Mouse (Mus musculus) brain, adult 2 months (tissue): ENCODE data around the gene Retreg1.

Experiments used
- DNase-seq: peaks from one replicate; pipeline ENCODE4 v3.0.0; 2011; ENCODE audit warnings: low read depth, low spot score

The Retreg1 gene

DNA sequence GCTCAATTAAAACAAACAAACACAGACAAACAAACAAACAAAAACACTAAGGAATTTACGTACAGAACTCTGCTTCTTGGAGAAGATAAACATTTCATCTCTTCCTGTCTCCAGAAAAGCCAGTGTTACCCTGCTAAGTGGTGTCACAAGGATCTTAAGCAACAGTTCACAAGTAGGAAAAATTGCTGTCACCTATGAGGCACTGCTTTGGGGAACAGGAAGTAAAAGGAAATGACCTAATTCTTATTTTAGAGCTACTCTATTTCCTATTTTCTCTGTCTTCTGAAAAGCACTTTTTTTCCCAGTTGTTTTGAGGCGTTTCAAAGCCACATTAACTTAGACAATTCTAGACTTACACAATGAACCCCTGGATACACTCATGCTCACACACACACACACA, 12.6 kb upstream of the Retreg1 start:
- DNase-seq: no peak

DNA sequence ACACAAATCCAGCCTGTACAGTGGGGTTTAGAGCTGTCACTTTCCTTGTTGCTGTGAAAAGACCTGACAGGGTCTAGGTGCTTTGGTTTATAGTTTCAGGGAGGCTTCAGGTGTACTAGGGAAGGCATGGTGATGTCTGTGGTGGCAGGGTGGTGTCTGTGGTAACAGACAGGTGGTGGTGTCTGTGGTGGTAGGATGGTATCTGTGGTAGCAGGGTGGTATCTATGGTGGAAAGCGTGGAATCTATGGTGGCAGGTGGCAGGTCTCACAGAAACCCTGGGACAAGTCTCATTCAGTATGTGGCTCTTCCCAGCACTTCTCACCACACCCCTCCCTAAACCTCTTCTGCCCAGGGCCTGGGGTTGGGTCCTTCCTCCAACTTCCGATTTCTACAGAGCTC, 8.7 kb upstream of the Retreg1 start:
- no peak for DNase-seq

DNA sequence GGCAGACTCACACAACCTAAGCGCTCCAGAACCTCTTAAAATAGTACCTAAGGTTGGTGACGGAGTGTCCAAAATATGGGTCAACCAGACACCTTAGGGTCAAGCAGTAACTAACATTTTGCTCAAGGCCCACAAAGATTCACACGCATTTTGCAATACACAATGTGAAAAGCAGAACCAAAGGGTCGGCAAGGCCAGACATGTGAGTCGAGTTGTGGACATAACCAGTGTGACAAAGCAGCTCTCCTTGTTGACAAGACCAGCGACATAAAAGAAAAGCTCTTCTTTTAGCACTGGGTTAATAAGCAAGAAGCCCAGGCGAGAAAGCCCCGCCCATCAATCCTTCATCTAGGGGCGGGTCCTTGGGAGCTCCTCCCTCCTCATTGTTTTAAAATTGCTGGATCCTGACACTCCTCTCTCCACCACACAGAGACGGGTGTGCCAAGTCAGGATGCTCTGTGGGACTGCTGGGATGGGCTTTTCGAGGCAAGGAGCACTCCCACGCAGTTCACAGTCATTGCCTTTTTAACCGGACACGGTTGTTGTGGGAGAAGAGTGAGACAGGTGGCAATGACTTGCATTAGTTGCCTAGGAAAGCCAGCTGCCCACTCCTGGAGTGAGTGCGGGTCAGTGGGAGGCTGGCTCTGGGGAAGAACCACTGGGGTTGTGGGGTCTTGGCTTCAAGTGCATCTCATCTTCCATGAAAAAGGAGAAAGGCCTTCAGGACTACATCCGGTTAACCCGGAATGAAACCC, 7.9 kb upstream of the Retreg1 start:
- no peak for DNase-seq

DNA sequence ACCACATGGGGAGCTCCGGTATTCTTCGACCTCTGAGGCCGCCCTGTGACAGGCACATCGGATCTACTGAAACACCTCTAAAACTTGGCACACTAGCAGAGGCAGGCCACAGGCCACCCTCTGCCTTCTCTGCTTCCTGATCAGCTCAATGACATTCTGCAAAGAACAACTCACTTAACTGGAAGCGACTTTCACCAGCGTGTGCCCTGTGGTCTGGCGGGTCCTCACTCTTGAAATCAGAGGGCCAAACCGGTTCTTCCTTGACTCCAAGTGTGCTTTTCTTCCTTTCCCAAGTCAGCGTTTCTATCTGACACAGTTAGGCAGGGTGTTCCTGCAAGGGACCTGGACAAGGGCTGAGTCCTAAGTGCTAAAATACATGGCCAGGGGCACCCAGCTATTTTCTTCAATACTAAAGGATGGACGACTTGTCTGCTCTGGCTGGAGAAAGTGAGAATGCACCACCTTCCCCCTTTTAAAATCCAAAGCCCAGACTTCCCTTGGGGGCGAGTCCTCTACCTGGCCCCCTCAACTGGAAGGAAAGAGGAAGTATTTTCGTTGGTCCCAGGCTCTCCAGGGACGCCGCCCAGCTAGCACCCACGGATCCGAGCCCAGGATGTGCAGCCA, 406 bp upstream of the Retreg1 start:
- no peak for DNase-seq

DNA sequence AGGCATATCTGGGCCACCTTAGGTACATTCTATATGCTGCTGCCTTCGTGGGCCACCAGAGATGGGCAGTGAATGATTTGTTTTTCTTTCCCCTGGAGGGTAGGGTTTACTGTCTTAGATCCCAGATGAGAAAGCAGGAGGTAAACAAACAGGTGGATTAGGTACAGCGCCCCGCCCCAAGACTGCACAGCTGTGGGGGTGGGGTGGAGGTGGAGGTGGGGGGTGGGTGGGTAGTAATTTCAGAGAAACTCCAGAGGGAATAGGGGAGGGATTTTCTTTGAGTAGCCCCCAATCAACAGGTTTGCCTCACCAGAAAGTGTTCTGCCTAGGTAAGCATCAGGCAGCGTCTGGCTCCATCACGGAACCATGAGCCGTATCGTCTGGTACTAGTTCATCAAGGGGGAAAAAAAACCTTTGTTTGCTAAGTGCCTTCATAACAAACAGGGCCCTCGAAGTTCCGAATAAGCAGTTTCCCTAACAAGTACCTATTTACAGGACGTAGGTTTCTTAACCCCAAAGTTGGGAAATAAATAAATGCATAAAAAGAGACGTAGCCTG, 1.1 kb downstream of the Retreg1 start:
- no peak for DNase-seq

DNA sequence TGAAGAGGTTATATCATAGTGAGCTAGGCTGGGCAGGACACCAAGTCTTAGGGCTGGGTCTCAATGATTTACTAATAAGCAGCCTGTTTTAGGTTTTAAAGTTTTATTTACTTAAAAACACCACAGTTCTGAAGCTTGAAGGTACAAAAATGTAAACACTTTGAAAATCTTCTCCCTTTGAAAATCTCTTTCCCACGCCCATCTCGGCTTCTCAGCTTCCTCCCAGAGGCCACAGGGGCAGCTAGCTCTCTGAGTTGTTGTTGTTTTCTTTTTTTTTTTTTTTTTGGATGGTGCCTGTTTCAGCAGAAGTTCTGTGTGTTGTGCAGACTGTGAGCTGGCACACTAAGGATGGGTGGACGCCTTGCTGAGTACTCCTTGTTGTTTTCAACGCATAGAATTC, 1.8 kb downstream of the Retreg1 start:
- DNase-seq: no peak

DNA sequence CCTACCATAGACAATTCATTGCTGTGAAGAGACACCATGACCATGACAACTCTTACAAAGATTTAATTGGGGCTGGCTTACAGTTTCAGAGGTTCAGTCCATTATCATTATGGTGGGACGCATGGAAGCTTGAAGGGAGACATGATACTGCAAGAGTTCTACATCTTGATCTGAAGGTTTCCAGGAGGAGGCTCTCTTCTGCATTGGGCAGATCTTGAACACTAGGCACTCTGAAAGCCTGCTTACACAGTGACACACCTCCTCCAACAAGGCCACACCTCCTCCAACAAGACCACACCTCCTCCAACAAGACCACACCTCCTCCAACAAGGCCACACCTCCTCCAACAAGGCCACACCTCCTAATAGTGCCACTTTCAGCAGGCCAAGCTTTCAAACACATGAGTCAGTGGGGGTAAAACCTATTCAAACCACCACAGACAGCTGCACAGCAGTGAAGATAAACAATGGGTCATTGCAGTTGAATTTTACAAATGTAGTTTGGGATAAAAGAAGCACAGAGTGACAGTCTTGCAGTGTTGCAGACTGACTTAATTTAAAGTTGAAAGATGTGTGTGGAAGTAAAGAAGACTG, 4.7 kb downstream of the Retreg1 start:
- no peak for DNase-seq

DNA sequence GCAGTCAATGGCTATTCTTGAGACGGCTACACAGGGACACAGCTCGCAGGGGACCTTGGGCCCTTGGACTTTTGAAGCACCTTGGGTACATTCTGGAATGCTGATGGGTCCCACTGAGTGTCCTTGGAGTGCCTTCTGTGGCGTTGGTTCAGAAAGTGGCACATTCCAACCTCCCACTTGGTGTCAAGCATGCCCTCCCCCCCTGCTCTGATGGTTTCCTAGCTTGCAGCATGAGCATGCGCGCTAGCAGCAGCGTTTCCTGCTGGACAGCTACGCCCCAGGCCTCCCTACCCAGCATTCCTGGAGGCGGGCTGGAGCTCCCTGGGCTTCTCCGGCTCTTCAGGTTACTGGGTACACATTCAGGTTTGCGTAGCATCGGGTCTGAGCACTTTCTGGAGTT, 7.6 kb downstream of the Retreg1 start:
- no peak for DNase-seq

DNA sequence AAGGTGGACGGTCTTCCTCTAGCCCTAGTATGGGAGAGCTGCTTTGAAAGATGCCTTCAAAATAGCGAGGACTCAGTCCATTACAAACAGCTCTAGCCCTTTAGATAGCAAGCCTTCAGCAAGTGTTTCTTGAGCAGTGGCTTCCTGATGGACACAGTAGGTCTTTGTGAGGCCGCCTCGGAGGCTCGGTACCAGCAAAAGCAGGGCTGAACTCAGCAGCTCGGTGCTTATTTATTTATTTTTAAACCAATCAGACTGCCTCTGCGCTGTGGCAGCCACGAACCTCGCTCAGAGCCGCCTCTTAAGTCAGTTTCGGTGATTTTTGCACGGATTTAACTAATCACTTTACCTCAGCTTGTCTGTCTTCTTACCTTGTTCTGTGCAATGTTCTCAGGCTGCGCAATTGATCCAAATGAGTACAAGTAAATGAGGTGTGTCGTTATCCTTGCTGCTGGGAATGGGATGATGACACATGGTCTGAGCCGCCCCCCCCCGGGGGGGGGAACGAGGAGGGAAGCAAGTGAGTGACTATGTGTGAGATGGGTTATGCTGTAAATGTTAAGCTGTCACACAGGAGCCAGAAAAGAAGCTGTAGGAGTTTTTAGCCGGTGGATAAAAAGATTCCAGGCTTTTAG, 11.4 kb downstream of the Retreg1 start:
- peak; percentile 71 for DNase-seq

DNA sequence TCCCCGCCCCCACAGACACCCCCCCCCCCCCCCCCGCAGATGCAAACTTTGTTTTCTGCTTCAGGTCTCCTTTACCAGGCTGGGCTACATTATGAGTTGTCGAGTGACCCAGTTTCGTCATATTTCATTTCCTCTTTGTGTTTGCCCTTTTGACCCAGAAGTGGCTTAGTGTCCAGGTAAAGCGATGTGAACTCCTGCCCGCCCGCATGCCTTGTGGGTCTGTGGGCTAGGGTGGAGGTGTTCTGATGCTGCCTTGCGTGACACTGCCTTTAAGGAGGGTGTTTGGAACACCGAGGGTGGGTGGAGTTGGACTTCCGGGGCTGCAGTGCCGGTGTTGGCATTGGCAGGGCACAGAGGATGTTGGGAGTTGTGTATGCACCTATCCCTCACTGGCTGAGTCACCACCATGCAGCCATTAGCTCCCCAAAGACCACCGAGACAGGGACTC, 15.7 kb downstream of the Retreg1 start:
- DNase-seq: no peak

DNA sequence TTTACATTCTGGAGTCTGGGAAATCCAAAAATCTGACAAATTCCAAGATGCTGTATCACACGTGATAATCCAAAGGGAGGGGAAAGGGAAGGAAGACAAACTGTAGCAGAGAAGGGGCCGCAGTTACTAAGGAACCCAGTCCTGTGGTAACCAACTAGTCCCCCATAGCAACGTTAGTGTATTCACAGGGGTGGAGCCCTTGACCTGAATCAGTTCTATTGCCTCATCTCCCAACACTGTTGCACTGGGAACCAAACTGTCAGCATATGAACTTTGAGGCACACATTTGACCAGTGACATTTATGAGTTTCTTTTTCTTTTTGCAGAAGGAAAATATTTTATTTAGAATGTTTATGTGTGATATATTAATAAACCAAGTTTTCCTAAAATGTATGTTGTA, 16.5 kb downstream of the Retreg1 start:
- no peak for DNase-seq

DNA sequence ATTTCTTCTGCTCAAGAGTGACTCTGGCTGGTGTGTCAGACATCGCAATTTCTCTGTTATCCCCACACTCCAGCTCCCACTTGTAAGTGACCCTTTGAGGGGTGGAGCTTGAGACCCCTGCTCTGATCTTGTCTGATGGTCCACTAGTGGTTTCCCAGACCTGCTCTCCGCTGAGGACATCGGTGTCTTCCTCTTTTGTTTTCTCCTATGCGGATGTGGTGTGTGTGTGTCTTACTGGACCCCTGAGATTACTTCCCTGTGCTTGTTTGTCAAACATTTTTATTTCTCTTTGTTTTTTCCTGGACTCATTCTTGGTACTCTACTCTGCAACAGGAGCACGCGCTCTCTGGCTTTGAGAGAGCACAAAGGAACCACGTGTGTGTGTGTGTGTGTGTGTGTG, 18.9 kb downstream of the Retreg1 start:
- no peak for DNase-seq

DNA sequence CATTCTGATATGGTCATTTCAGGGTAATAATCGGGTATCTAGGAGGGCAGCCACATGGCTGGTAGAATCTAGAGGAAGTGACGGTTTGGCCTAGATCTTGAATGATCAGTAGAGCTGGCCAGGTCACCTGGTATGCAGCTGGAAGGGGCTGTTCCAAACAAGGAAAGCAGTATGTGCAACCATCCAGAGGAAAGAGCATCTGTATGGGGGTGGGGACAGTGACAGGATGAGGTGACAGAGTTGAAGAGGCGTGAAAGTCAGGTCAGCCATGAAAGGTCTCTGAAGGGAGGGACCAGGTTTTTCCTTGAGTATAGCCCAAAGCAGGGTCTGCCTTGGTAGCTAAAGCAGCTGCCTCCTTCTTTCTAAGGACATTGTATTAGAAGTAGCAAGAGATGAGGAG, 22.6 kb downstream of the Retreg1 start:
- peak; percentile 36 for DNase-seq

DNA sequence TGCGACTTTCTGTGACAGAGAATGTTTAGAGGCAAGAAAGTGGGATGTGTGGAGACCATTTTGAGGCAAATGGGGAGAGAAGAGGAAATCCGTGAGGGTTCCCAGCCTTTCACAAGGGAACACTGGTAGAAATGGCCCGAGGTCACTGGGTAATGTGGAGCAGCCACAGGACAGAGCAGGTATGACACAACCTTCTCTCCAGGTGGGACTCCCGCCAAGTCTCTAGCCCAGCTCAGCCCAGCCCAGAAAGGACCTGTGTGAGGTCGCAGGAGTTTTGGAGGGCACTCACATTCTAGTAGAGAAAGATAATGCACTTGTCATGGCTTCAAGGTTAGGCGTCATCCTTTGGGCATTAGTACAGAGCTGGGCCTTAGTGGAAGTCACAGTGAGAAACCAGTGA, 23.1 kb downstream of the Retreg1 start:
- no peak for DNase-seq

DNA sequence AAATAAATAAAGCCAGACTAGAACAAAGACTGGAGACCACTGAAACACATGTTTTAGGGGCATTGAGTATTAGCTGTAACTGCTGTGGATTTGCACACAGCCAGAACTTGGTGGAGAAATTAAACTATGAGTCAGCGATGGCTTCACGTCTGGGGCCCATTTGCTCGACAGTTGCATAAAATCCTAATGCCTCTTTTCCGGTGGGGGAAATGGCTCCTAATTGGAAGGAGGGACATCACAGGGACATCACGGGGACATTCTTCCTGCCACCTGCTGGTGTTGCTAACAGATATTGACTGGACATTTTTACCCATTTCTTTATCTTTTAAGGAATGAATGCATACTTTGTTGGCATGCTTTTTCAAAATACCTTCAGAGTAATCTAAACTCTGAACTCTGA, 26.1 kb downstream of the Retreg1 start:
- DNase-seq: no peak

DNA sequence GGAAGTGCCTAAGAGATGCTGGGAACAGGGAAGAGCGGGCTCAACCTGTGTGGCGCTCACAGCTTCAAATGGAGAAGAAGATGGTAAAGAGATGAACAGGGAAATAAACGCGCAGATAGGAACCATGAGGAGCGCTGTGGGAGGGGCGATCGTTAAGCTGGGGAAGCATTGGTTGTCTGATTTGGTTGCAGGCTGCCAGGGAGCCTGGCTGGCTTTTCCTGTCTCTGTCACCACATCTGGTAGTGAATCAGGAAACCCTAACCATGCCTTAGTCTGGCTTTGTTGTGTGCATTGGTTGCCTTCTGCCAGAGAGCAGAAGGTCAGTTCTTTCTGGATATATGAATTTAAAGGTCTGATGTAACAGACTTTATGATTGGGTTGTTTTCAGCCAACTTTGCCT, 28.5 kb downstream of the Retreg1 start:
- DNase-seq: no peak

DNA sequence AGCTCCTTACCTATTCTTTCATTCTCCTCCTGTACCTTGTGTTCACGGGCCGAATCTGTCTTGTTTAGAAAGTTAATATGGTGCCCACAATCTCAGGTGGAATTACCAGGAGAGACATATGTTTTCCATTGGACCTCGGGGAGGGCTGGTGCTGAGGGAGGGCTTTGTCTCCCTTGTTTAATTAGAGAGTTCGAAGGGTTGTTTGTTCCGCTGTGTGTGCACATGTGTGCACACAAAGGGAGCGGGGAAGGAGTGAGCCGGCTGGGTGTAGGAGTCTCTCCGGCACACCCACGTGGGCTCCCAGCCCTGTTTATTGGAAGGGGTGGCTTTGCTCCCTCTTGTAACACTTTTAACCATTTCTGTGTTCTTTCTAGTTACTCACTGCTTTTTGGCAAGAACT, 29.1 kb downstream of the Retreg1 start:
- DNase-seq: no peak

DNA sequence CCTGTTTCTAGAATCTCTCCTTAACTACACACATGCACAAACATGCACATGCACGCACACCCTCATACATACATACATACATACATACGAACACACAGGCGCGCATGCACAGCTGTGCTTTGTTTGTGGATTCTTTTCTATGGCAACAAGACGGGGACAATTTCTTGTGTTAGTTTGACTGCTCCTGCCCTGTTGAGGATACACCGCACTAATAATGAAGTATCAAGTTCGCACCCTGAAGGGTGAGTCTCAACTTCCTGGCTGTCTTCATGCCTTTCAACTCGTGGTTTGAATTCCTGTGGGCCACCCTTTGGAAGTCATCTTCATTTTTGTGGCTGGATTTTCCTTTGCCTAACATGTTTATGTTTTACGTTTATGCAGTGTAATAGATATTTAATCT, 29.7 kb downstream of the Retreg1 start:
- no peak for DNase-seq

DNA sequence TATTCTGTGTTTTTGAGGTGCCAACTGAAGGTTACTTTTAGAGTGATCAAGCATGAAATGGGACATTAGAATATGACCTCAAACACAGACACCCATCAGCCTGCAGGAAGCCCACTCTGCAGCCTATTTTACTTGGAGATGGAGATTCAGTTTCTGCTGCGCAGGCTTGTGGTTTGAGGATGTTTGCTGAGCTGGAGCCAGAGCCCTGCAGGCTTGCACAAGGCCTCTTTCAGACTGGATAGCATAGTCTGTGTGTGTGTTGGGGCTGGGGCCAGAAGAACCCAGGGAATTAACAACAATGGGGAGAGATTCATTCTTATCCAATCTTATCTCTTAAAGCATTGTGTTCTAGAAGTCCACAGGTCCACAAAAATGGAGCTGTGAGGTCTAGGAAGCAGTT, 30.6 kb downstream of the Retreg1 start:
- DNase-seq: peak; percentile 76

DNA sequence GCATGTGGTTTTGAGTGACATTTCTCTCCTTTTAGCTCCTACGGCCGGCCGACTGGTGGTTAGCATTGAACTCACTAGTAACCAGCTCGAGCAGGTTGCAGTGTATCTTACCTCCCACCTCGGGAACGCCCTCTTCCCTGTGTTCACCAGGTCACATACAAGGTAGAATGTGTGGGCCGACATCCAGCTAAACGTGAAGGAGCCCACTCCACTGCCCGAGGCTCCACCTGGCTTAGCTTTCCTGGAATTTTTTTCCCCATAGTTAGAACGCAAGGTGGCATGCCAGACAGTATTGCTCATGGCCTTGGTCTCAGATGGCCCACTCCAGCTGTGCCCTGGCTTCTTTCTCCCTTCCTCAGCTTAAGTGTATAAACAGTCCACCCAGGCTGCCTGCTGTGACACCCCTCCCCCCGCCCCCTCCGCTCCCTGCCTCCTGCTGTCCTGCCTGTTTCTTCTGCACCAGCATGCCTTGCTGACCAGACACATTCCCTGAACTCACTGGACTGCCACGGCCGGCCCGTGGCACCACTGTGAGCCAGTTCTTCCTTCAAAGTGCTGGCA, 33.7 kb downstream of the Retreg1 start:
- DNase-seq: no peak

DNA sequence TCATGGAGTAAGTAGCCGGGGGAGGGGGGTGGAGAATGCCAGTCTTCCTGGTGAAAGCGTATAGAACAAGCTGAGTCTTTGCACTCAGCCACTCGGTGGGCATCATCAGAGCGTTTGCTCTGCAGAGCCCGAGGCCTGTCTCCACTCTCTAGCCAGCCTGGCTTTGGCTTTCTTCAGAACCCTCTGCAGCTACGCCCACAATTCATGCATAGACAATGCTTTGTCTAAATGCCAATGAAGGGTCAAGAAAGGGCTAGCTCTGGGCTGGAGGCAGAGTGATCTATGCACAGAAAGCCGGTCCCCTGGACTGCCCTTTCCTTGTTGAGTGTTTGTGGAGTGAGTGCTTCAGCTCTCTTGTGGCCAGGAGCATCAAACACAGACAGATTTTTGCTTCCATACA, 34.8 kb downstream of the Retreg1 start:
- peak; percentile 72 for DNase-seq

DNA sequence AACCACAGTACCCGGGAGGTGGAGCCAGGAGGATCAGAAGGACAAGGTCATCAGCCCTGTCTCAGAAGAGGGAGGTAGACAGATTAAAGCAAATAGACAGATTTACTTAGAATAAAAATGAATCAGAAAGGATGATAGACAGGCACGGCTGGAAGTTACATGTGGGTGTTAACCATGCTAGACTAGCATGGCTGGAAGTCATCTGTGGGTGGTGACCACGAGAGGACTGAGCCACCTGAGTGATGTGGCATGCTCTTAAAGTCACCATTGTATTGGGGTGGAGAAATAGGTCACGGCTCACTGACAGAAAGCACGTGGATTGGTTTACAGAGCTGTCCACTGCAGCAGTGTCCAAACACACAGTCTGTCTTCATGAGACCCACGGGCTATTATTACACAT, 36.2 kb downstream of the Retreg1 start:
- DNase-seq: no peak
